Mouse (Mus musculus): ENCODE results near the gene Sec22c. TPM values are rescaled to one million over a fixed set of nuclear protein-coding genes. Genes with fewer than 3 reads are reported as not detected.
A peak's percentile ranks its signal among the peaks of the same experiment; 100 is the strongest.

Sec22c gene
- polyA plus RNA-seq, 1 experiment, result 11.0 TPM

- H3K4me1 ChIP-seq (ENCODE audit: control insufficient read depth, insufficient read depth, low read length), result peaks cover 17% of the 10 kb centered on the region
- no peaks in the 10 kb centered on the region for H3K36me3 ChIP-seq (ENCODE audit: control insufficient read depth, insufficient read depth, low read length)
- no peak for TF ChIP-seq CTCF (IDR thresholded peaks at IDR 0.05; ENCODE audit: control insufficient read depth, insufficient read depth, insufficient replicate concordance, low read depth, low read length)
- TF ChIP-seq POLR2A (IDR thresholded peaks at IDR 0.05; ENCODE audit: control insufficient read depth, low read depth, low read length), result no peak
- no peak overlapping the region for H3K27ac ChIP-seq (ENCODE audit: control insufficient read depth, insufficient read depth, low read depth, low read length)
- H3K4me3 ChIP-seq (ENCODE audit: control insufficient read depth, low read depth, low read length), result no peak overlapping the region
- H3K27me3 ChIP-seq (ENCODE audit: control insufficient read depth, insufficient read depth, low read length), result no peaks in the 10 kb centered on the region
Observed at GRCm38 (mm10) chr9:121708506-121709486, 3.5 kb upstream of the Sec22c start.

GRCm38 (mm10) chr9:121707801-121708200, 2.5 kb upstream of the Sec22c start:
- no peaks in the 10 kb centered on the region for H3K27me3 ChIP-seq (ENCODE audit: control insufficient read depth, insufficient read depth, low read length)
- TF ChIP-seq CTCF (IDR thresholded peaks at IDR 0.05; ENCODE audit: control insufficient read depth, insufficient read depth, insufficient replicate concordance, low read depth, low read length), result no peak
- no peak for TF ChIP-seq POLR2A (IDR thresholded peaks at IDR 0.05; ENCODE audit: control insufficient read depth, low read depth, low read length)
- no peak overlapping the region for H3K4me3 ChIP-seq (ENCODE audit: control insufficient read depth, low read depth, low read length)
- H3K36me3 ChIP-seq (ENCODE audit: control insufficient read depth, insufficient read depth, low read length), result no peaks in the 10 kb centered on the region
- H3K27ac ChIP-seq (ENCODE audit: control insufficient read depth, insufficient read depth, low read depth, low read length), result no peak overlapping the region
- H3K4me1 ChIP-seq (ENCODE audit: control insufficient read depth, insufficient read depth, low read length), result peaks cover 17% of the 10 kb centered on the region

- H3K36me3 ChIP-seq (ENCODE audit: control insufficient read depth, insufficient read depth, low read length), result no peaks in the 10 kb centered on the region
- H3K27ac ChIP-seq (ENCODE audit: control insufficient read depth, insufficient read depth, low read depth, low read length), result no peak overlapping the region
- TF ChIP-seq CTCF (IDR thresholded peaks at IDR 0.05; ENCODE audit: control insufficient read depth, insufficient read depth, insufficient replicate concordance, low read depth, low read length), result no peak
- TF ChIP-seq POLR2A (IDR thresholded peaks at IDR 0.05; ENCODE audit: control insufficient read depth, low read depth, low read length), result no peak
- no peak overlapping the region for H3K4me3 ChIP-seq (ENCODE audit: control insufficient read depth, low read depth, low read length)
- no peaks in the 10 kb centered on the region for H3K27me3 ChIP-seq (ENCODE audit: control insufficient read depth, insufficient read depth, low read length)
- peaks cover 17% of the 10 kb centered on the region for H3K4me1 ChIP-seq (ENCODE audit: control insufficient read depth, insufficient read depth, low read length)
Observed at GRCm38 (mm10) chr9:121706029-121706675, 862 bp upstream of the Sec22c start.

- no peak overlapping the region for H3K27ac ChIP-seq (ENCODE audit: control insufficient read depth, insufficient read depth, low read depth, low read length)
Observed at GRCm38 (mm10) chr9:121704261-121704645, 1.0 kb downstream of the Sec22c start.

GRCm38 (mm10) chr9:121697150-121698049, 7.9 kb downstream of the Sec22c start:
- Histone ChIP-seq H3K4me3 (ENCODE audit: control insufficient read depth, low read depth, low read length) (no peak overlapping the region), H3K27ac (ENCODE audit: control insufficient read depth, insufficient read depth, low read depth, low read length) (no peak overlapping the region), H3K36me3 (ENCODE audit: control insufficient read depth, insufficient read depth, low read length) (no peaks in the 10 kb centered on the region), H3K27me3 (ENCODE audit: control insufficient read depth, insufficient read depth, low read length) (no peaks in the 10 kb centered on the region), H3K4me1 (ENCODE audit: control insufficient read depth, insufficient read depth, low read length) (no peaks in the 10 kb centered on the region)
- TF ChIP-seq POLR2A (IDR thresholded peaks at IDR 0.05; ENCODE audit: control insufficient read depth, low read depth, low read length), result no peak
- peak; percentile 75 for TF ChIP-seq CTCF (IDR thresholded peaks at IDR 0.05; ENCODE audit: control insufficient read depth, insufficient read depth, insufficient replicate concordance, low read depth, low read length)

More at GRCm38 (mm10) chr9:121704261-121704645, 1.0 kb downstream of the Sec22c start:
- Histone ChIP-seq H3K36me3 (ENCODE audit: control insufficient read depth, insufficient read depth, low read length) (no peaks in the 10 kb centered on the region), H3K27me3 (ENCODE audit: control insufficient read depth, insufficient read depth, low read length) (no peaks in the 10 kb centered on the region), H3K4me3 (ENCODE audit: control insufficient read depth, low read depth, low read length) (peak overlapping the region; percentile 92), H3K4me1 (ENCODE audit: control insufficient read depth, insufficient read depth, low read length) (peaks cover 13% of the 10 kb centered on the region)
- TF ChIP-seq POLR2A (IDR thresholded peaks at IDR 0.05; ENCODE audit: control insufficient read depth, low read depth, low read length) (no peak), CTCF (IDR thresholded peaks at IDR 0.05; ENCODE audit: control insufficient read depth, insufficient read depth, insufficient replicate concordance, low read depth, low read length) (no peak)

DNA sequence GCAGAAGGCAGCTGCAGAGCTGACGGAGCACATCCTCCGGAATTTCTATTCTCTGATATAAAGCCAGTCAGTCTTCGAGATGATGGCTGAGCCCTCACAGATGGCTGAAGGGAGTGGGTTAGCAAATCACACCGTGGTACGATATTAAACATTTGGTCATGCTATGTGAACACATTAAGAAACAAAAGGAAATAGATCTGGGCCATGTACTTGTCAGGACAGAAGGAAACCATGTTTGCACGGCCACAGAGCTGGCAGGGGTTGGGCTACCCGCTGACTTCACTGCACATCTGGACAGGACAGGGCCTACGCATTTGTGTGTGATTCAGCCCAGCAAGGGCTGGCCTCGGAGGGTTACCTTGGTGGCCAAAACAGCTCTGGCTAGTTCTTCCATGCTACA, 8.7 kb downstream of the Sec22c start:
- Histone ChIP-seq H3K27ac (ENCODE audit: control insufficient read depth, insufficient read depth, low read depth, low read length) (no peak overlapping the region), H3K4me3 (ENCODE audit: control insufficient read depth, low read depth, low read length) (no peak overlapping the region), H3K4me1 (ENCODE audit: control insufficient read depth, insufficient read depth, low read length) (no peaks in the 10 kb centered on the region), H3K27me3 (ENCODE audit: control insufficient read depth, insufficient read depth, low read length) (no peaks in the 10 kb centered on the region), H3K36me3 (ENCODE audit: control insufficient read depth, insufficient read depth, low read length) (no peaks in the 10 kb centered on the region)
- TF ChIP-seq POLR2A (IDR thresholded peaks at IDR 0.05; ENCODE audit: control insufficient read depth, low read depth, low read length) (no peak), CTCF (IDR thresholded peaks at IDR 0.05; ENCODE audit: control insufficient read depth, insufficient read depth, insufficient replicate concordance, low read depth, low read length) (no peak)

All from testis, adult 2 months (tissue).